Mouse (Mus musculus) ES-E14 (cell line): ENCODE measurements around the gene Rhoc. TPM values are rescaled to one million over a fixed set of nuclear protein-coding genes. Genes with fewer than 3 reads are reported as not detected.

Experiments
- DNase-seq: peaks from one replicate; pipeline ENCODE4 v3.0.0-alpha.2; 2013; ENCODE audit warnings: low read depth, low spot score
- H3K27ac ChIP-seq: 2 replicates; pipeline ENCODE4 v1.5.1; 2012; ENCODE audit warnings: low read depth, mild to moderate bottlenecking, low read length, moderate library complexity, mixed read lengths; ENCODE audit not compliant: poor library complexity, insufficient read depth, severe bottlenecking
- H3K36me3 ChIP-seq: 2 replicates; pipeline ENCODE4 v1.6.1; 2012; ENCODE audit warnings: mild to moderate bottlenecking, low read length, moderate library complexity, mixed read lengths; ENCODE audit not compliant: control insufficient read depth, poor library complexity, insufficient read depth, severe bottlenecking
- H3K4me1 ChIP-seq, 2 experiments: fragments of 150-350 bp in 1 of 2; sonication (generic) in 1 of 2; 2 replicates each; pipeline ENCODE4 v1.6.1; 2012; ENCODE audit warnings: low read length in 2 of 2, mild to moderate bottlenecking in 1 of 2, mixed read lengths in 1 of 2; ENCODE audit not compliant: control insufficient read depth in 2 of 2, insufficient read depth in 2 of 2, poor library complexity in 1 of 2
- H3K4me3 ChIP-seq, 2 experiments: fragments of 150-350 bp in 1 of 2; sonication (generic) in 1 of 2; 2 replicates each; pipeline ENCODE4 v1.5.1; 2012; ENCODE audit warnings: low read length in 2 of 2, low read depth in 1 of 2, mild to moderate bottlenecking in 1 of 2, mixed read lengths in 1 of 2; ENCODE audit not compliant: insufficient read depth in 1 of 2, poor library complexity in 1 of 2, severe bottlenecking in 1 of 2
- H3K9ac ChIP-seq: 2 replicates; pipeline ENCODE4 v1.6.1; 2012; ENCODE audit warnings: low read depth, mild to moderate bottlenecking, low read length, mixed read lengths; ENCODE audit not compliant: poor library complexity, insufficient read depth, severe bottlenecking
- H3K9me3 ChIP-seq: fragments of 150-350 bp; sonication (generic); 2 replicates; pipeline ENCODE4 v1.6.1; 2012; ENCODE audit warnings: low read depth, mild to moderate bottlenecking, low read length; ENCODE audit not compliant: control insufficient read depth, insufficient read depth
- CHD2 ChIP-seq: IDR thresholded peaks from 2 replicates; pipeline ENCODE4 v1.6.1; 2014; ENCODE audit warnings: mild to moderate bottlenecking, low read depth, low read length, inconsistent platforms
- HCFC1 ChIP-seq: IDR thresholded peaks from 2 replicates; pipeline ENCODE4 v1.6.1; 2012; ENCODE audit warnings: low read length, inconsistent platforms, borderline replicate concordance; ENCODE audit not compliant: insufficient read depth
- MAFK ChIP-seq: IDR thresholded peaks from 2 replicates; pipeline ENCODE4 v1.6.1; 2014; ENCODE audit warnings: mild to moderate bottlenecking, low read depth, low read length, inconsistent platforms; ENCODE audit not compliant: insufficient read depth
- ZC3H11A ChIP-seq: IDR thresholded peaks from 2 replicates; pipeline ENCODE4 v1.6.1; 2012; ENCODE audit warnings: low read depth, mild to moderate bottlenecking, inconsistent platforms, low read length, borderline replicate concordance
- ZNF384 ChIP-seq: IDR thresholded peaks from 2 replicates; pipeline ENCODE4 v1.6.1; 2012; ENCODE audit warnings: low read depth, low read length, inconsistent platforms
- in situ Hi-C, 2 experiments: fragments of 600-800 bp; cut with MboI; formaldehyde crosslinking; loops; one replicate each; pipeline ENCODE4 v1.15.1; 2025; ENCODE audit warnings: low sequenced_read_pairs in 2 of 2, inconsistent platforms in 1 of 2; ENCODE audit not compliant: unreplicated experiment in 2 of 2
- total RNA-seq: library from RNA; depleted of rRNA; stranded (reverse); fragments of 300-350 nt; gene quantifications from 2 replicates; pipeline ENCODE4 v1.2.3, GENCODE M21; 2012

Rhoc gene
- total RNA-seq, 1 experiment = 99.9 TPM

DNA sequence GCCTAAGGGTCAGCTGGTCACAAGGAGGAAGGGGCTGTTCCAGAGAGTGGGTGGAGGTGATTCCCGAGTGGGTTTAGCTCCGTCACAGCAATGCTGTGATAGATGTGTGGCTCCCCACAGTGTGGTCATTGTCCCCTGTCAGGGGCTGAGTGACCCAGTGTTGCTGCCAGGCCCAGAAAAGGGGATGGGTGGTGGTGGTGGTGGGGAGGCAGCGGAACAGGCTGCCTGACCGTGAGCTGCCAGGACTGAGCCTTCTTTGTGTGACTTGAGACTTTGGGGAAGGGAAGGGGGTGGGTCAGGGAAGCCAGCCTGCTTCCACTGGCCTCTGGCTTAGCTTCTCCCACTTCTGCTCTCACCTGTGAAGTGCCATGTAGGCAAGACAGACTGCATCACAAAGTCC lies 2.8 kb downstream of the Rhoc start:
- DNase-seq = no peak
- Histone ChIP-seq H3K9me3 (no peaks in the 10 kb centered on the region), H3K4me1 (peaks cover 18 to 36% of the 10 kb centered on the region in 2 experiments), H3K9ac (no peak overlapping the region), H3K4me3 (no peak overlapping the region), H3K36me3 (peaks cover 25% of the 10 kb centered on the region), H3K27ac (no peak overlapping the region)
- TF ChIP-seq ZC3H11A (no peak), HCFC1 (no peak), ZNF384 (no peak), CHD2 (no peak), MAFK (no peak)
- in situ Hi-C loops = no loop called here

DNA sequence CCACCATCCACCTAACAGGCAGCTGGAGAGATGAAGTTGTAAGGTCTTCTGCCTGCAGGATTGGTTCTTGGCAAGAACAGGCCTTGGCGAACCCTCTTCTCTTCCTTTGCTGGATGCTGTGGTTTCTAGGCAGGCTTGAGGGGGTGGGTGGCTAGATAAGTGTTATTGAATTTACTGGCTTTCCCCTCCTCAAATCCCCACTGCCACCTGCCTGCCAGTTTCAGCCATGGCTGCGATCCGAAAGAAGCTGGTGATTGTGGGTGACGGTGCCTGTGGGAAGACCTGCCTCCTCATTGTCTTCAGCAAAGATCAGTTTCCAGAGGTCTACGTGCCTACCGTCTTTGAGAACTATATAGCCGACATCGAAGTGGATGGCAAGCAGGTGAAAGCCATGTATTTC lies 3.5 kb downstream of the Rhoc start:
- in situ Hi-C loops = no loop called here
- Histone ChIP-seq H3K27ac (no peak overlapping the region), H3K4me1 (peaks cover 20 to 42% of the 10 kb centered on the region in 2 experiments), H3K36me3 (peaks cover 31% of the 10 kb centered on the region), H3K9ac (no peak overlapping the region), H3K9me3 (no peaks in the 10 kb centered on the region), H3K4me3 (no peak overlapping the region)
- TF ChIP-seq CHD2 = no peak
- TF ChIP-seq HCFC1 = no peak
- no peak for TF ChIP-seq ZC3H11A
- no peak for TF ChIP-seq ZNF384
- TF ChIP-seq MAFK = no peak
- no peak for DNase-seq

DNA sequence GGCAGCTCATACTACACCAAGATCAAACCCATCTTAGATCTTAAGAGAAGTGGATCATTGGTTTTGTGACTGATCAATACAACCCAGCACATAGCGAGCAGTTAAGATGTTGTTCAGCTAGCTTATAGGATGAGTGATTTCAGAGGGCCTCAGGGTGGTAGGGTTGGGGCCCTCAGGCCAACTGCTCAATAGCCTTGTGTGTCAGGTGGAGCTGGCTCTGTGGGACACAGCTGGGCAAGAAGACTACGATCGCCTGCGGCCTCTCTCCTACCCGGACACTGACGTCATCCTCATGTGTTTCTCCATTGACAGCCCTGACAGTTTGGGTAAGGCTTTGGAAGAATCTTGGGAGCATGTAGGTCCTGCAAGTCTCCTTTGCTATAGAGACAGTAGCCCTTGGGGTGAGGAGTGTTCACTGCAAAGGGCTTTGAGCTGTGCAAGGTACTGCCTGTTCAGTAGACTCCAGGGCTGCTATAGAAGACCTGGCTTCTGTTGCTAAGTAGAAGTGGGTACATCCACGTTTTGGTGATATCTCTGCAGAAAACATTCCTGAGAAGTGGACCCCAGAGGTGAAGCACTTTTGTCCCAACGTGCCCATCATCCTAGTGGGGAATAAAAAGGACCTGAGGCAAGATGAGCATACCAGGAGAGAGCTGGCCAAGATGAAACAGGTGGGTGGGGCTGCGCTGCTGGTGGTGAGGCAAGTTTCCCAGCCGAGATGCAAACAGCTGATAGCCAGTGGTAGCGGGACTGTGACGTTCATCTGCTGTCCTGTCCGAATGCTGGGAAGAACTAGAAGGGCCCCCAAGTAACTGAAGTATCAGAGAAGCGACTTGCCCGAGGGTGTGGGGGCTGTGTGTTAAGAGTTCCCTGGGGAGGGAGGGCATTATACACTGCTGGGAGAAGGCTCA lies 4.4 kb downstream of the Rhoc start:
- Histone ChIP-seq H3K4me1 (peaks cover 20 to 47% of the 10 kb centered on the region in 2 experiments), H3K36me3 (peaks cover 38% of the 10 kb centered on the region), H3K9ac (no peak overlapping the region), H3K4me3 (no peak overlapping the region), H3K9me3 (no peaks in the 10 kb centered on the region), H3K27ac (no peak overlapping the region)
- in situ Hi-C loops = no loop called here
- no peak for DNase-seq
- no peak for TF ChIP-seq MAFK
- TF ChIP-seq HCFC1 = no peak
- TF ChIP-seq ZC3H11A = no peak
- TF ChIP-seq CHD2 = no peak
- no peak for TF ChIP-seq ZNF384

DNA sequence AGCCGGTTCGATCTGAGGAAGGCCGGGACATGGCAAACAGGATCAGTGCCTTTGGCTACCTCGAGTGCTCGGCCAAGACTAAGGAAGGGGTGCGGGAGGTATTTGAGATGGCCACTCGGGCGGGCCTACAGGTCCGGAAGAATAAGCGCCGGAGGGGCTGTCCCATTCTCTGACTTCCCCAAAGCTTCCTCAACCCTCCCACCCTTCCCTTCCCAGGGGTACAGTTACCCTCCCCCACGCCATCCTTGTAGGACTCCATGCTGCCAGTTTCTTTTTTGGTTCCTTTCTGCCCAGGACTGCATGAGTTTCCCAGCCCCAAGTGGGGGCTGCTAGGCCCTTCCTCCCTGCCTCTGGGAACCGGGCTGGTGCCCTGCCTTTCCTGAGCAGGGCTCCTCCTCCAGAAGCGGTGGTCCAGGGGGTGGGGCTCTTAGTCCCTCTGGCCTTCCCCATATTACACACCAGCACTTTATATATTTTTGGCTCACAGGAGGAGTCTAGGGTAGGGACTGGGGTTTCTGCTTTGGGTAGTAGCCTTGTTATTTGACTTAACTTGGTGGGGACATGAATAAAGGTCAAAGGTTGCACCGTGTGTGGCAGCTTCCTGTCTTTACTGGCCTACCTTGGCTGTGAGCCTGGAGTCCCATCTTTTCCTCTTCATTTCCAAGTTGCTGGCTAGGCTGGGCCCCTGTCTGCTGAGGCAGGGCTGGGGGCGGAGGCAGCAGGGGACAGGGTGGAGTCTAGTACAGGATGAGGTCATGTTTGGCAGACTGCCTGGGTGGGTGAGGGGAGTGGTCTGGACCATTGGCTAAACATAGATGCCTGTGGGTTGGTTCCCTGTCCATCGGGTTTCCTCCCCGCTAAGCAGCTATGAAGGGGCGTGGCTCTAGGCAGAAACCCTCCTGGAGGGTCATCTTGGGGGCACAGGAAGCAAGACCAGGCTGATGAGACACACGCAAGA lies 6.0 kb downstream of the Rhoc start:
- Histone ChIP-seq H3K4me3 (peak overlapping the region; percentile 1 to 18; a peak in 1 of 4 replicates), H3K9me3 (no peaks in the 10 kb centered on the region), H3K36me3 (peaks cover 47% of the 10 kb centered on the region), H3K4me1 (peaks cover 20 to 47% of the 10 kb centered on the region in 2 experiments), H3K9ac (peak overlapping the region; percentile 22; the same call in 1 of the 2 replicates), H3K27ac (peak overlapping the region; percentile 66; the same call in 1 of the 2 replicates)
- peak; percentile 94 for DNase-seq
- TF ChIP-seq CHD2 (no peak), MAFK (no peak), ZC3H11A (no peak), ZNF384 (no peak), HCFC1 (no peak)
- in situ Hi-C loops = no loop called here
